Mouse (Mus musculus) liver, embryonic 11.5 days (tissue): ENCODE data around the gene Nckap1l. TPM values are rescaled to one million over a fixed set of nuclear protein-coding genes. Genes with fewer than 3 reads are reported as not detected.

Source experiments
- ATAC-seq: fragments of 200-750 bp; cut with Nextera tagmentation; replicated peaks from 2 replicates; pipeline ENCODE4 v1.8.0; 2017; ENCODE audit warnings: moderate number of reproducible peaks, mild to moderate bottlenecking, moderate TSS enrichment, moderate library complexity; ENCODE audit not compliant: low FRiP score
- DNase-seq: peaks from one replicate; pipeline ENCODE4 v3.0.0-alpha.2; 2017; ENCODE audit warnings: low spot score
- H3K27ac ChIP-seq: fragments of 300-500 bp; sonication (generic); 2 replicates; pipeline ENCODE4 v1.5.1; 2014; ENCODE audit warnings: mild to moderate bottlenecking, low read depth, low read length, control low read depth
- H3K27me3 ChIP-seq: fragments of 300-500 bp; sonication (generic); replicated peaks from 2 replicates; pipeline ENCODE4 v1.6.1; 2014; ENCODE audit warnings: low read length, mixed read lengths; ENCODE audit not compliant: control insufficient read depth, insufficient read depth
- H3K36me3 ChIP-seq: fragments of 300-500 bp; sonication (generic); 2 replicates; pipeline ENCODE4 v1.6.1; 2014; ENCODE audit warnings: mild to moderate bottlenecking, low read length, moderate library complexity, mixed read lengths; ENCODE audit not compliant: control insufficient read depth, insufficient read depth
- H3K4me1 ChIP-seq: fragments of 300-500 bp; sonication (generic); replicated peaks from 2 replicates; pipeline ENCODE4 v1.6.1; 2014; ENCODE audit warnings: low read length, mixed read lengths; ENCODE audit not compliant: control insufficient read depth, insufficient read depth
- H3K4me2 ChIP-seq: fragments of 300-500 bp; sonication (generic); 2 replicates; pipeline ENCODE4 v1.6.1; 2014; ENCODE audit warnings: mild to moderate bottlenecking, control low read depth, moderate library complexity
- H3K4me3 ChIP-seq: fragments of 300-500 bp; sonication (generic); 2 replicates; pipeline ENCODE4 v1.5.1; 2014; ENCODE audit warnings: low read depth, low read length, control low read depth
- H3K9ac ChIP-seq: fragments of 300-500 bp; sonication (generic); 2 replicates; pipeline ENCODE4 v1.6.1; 2014; ENCODE audit warnings: low read depth, low read length, control low read depth
- H3K9me3 ChIP-seq: fragments of 300-500 bp; sonication (generic); 2 replicates; pipeline ENCODE4 v1.6.1; 2016; ENCODE audit warnings: low read length, inconsistent platforms, mixed read lengths; ENCODE audit not compliant: control insufficient read depth
- WGBS: fragments of 180-500 bp; shearing (Covaris S2); extraction: QIAGEN DNeasy Blood & Tissue Kit; methylation state at CpG from one replicate; pipeline ENCODE4 v1.1.7; 2014; 5-methylcytosine and 5-hydroxymethylcytosine counted together
- polyA plus RNA-seq: library from polyadenylated mRNA; unstranded; fragments of >200 nt; fragmentation: Nextera tagmentation; extraction: Ambion mirVana; gene quantifications from 2 replicates; pipeline ENCODE4 v1.2.1, GENCODE M21; 2014

The Nckap1l gene
- polyA plus RNA-seq, 1 experiment from 2014 or later: 11.2 TPM

DNA sequence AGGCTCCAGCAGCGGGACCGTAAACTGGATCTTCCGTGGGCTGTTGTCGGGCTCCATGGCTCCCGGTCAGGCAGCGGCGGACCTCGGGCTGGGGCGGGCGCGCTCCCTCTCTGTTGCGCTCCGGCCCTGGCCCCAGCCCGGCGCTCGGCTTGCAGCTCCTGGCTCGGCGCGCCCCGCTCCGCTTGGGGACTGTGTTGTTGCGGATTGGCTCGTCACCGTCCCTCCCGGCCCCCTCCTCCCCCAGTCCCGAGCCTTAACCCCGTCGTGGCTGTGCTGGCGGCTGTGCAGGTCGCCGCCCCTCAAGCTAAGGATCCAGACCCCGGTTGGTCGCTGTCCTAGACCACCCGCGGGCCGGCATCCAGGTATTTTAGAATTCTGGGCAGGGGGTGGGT lies 84.2 kb downstream of the Nckap1l start, which contains the start of gene Ppp1r1a:
Ppp1r1a (minus strand) TSS at position 182 of the 392 bp plus-strand sequence.
- H3K9me3 ChIP-seq: no peaks in the 10 kb centered on the region
- WGBS: under 1% methylated on average over 36 of the region's 36 CpGs
- no peaks in the 10 kb centered on the region for H3K36me3 ChIP-seq
- 0 out of 2 replicates have a peak within 1 kb of the TSS, but pooled peaks have one; percentile 9 for H3K9ac ChIP-seq
- peak within 1 kb of the TSS; percentile 56 for H3K4me3 ChIP-seq
- ATAC-seq (peak; percentile 61; the same call in 1 of the 2 replicates), DNase-seq (peak; percentile 62)
- peak within 1 kb of the TSS; percentile 76 for H3K4me2 ChIP-seq
- peaks cover 44% of the 10 kb centered on the region for H3K27me3 ChIP-seq
- no peaks in the 10 kb centered on the region; the same call in 1 of the 2 replicates for H3K4me1 ChIP-seq
- no peak within 1 kb of the TSS for H3K27ac ChIP-seq

DNA sequence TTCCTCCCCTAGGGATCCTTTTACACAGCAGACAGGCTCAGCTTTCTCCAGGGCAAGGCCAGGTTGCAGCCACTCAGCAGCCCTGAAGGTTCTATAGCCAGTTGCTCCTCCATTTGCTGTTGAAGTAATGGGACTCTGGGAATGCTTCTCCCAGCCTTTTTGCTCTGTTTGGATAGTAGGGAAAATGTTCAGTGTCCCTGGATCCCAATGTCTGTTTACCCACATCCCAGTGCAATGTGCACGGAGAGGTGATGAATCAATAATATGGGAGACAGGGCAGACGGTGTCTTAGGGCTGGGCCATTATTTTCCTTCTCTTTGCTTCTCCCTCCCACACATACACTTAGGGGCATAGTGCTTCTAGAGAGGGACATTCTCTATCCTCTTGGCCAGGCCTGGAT lies 85.7 kb downstream of the Nckap1l start:
- DNase-seq: no peak
- H3K4me1 ChIP-seq: no peaks in the 10 kb centered on the region; the same call in 1 of the 2 replicates
- no peak for ATAC-seq

DNA sequence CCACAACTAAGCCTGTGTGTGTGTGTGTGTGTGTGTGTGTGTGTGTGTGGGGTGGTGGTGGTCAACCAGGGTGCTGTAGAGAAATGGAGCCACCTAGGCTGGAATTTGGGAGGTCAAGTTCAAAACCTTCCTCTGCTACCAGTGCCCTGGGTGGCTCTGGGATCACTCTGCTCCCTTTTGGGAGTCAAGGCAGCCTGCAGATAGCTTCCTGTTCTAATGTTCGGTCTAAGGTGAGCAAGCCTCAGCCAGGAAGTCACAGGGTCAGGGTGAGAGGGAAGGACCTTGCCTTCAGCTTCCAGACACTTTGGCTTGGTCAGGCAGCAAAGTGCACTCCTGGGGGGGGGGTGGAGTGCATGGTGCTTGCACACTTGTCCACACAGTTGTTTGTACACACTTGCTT lies 87.1 kb downstream of the Nckap1l start:
- no peaks in the 10 kb centered on the region for H3K36me3 ChIP-seq
- DNase-seq: no peak
- H3K4me3 ChIP-seq: no peak overlapping the region
- H3K9me3 ChIP-seq: no peaks in the 10 kb centered on the region
- no peak overlapping the region for H3K4me2 ChIP-seq
- H3K27me3 ChIP-seq: peaks cover 40% of the 10 kb centered on the region
- no peak overlapping the region for H3K9ac ChIP-seq
- H3K4me1 ChIP-seq: no peaks in the 10 kb centered on the region; the same call in 1 of the 2 replicates
- ATAC-seq: no peak
- WGBS: 56% methylated on average over 1 of the region's 1 CpGs
- H3K27ac ChIP-seq: no peak overlapping the region

More for the DNA sequence above, 85.7 kb downstream of the Nckap1l start:
- no peak overlapping the region for H3K9ac ChIP-seq
- no peaks in the 10 kb centered on the region for H3K9me3 ChIP-seq
- H3K36me3 ChIP-seq: no peaks in the 10 kb centered on the region
- 54% methylated on average over 2 of the region's 2 CpGs for WGBS
- H3K4me2 ChIP-seq: no peak overlapping the region
- H3K27me3 ChIP-seq: peaks cover 44% of the 10 kb centered on the region
- H3K27ac ChIP-seq: no peak overlapping the region
- no peak overlapping the region for H3K4me3 ChIP-seq

DNA sequence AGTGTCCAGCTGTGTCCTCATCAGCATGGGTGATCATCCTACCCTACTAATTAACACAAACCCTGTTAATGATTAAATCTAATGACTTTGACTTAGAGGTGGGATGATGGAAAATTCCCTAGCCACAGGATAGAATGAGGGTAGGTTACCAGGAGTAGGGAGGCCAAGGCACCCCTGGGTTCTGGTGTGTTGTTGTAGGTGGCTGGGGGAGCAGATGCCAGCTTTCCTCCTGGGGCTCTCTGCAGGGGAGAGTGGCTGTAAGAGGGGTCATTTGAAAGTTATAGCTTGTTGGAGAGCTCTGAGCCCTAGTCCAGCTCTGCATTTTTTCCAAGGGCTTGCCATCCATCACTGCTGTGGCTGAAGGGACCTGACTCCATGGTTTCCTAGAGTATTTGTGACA lies 88.9 kb downstream of the Nckap1l start:
- H3K36me3 ChIP-seq: no peaks in the 10 kb centered on the region
- no peaks in the 10 kb centered on the region for H3K9me3 ChIP-seq
- no peak overlapping the region for H3K4me3 ChIP-seq
- DNase-seq (no peak), ATAC-seq (no peak)
- peaks cover 26% of the 10 kb centered on the region for H3K27me3 ChIP-seq
- no peak overlapping the region for H3K9ac ChIP-seq
- H3K27ac ChIP-seq: no peak overlapping the region
- no peaks in the 10 kb centered on the region for H3K4me1 ChIP-seq
- H3K4me2 ChIP-seq: no peak overlapping the region

DNA sequence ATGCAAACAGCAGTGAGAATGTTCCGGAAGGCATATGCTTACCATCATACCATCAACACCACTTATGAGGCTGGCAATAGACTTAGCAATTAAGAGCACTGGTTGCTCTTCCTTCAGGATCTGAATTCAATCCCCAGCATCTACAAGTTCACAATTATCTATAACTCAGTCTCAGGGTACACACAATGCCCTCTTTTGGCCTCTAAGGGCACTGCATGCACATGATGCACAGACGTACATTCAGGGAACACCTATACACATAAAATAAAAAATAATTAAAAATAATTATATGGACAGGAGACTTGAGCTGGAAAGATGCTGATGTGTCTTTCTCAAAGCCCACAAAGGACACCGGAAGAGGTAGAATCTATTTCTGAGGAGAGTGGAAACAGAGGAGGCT lies 94.4 kb downstream of the Nckap1l start:
- DNase-seq (no peak), ATAC-seq (no peak)
- no peak overlapping the region for H3K9ac ChIP-seq
- no peaks in the 10 kb centered on the region for H3K9me3 ChIP-seq
- no peak overlapping the region for H3K4me2 ChIP-seq
- H3K27ac ChIP-seq: no peak overlapping the region
- H3K4me1 ChIP-seq: no peaks in the 10 kb centered on the region
- 76% methylated on average over 3 of the region's 3 CpGs for WGBS
- no peaks in the 10 kb centered on the region; the same call in 1 of the 2 replicates for H3K27me3 ChIP-seq
- H3K36me3 ChIP-seq: no peaks in the 10 kb centered on the region
- no peak overlapping the region for H3K4me3 ChIP-seq

Other genes starting within 250 kb of the Nckap1l start
- gene Cbx5, start 214.0 kb upstream of the Nckap1l start, polyA plus RNA-seq: 116 and 126 TPM in 2 replicates
- 917 and 938 TPM in 2 replicates for gene Hnrnpa1, start 213.4 kb upstream of the Nckap1l start, polyA plus RNA-seq
- 94.1 and 108 TPM in 2 replicates for gene Nfe2, start 195.4 kb upstream of the Nckap1l start, polyA plus RNA-seq
- gene Copz1, start 181.1 kb upstream of the Nckap1l start, polyA plus RNA-seq: 298 and 328 TPM in 2 replicates
- gene Gpr84, start 143.2 kb upstream of the Nckap1l start, polyA plus RNA-seq: 0.49 and 0.78 TPM in 2 replicates
- gene Zfp385a, start 113.7 kb upstream of the Nckap1l start, polyA plus RNA-seq: 23.2 and 24.8 TPM in 2 replicates
- 35.4 and 35.7 TPM in 2 replicates for gene Itga5, start 87.0 kb upstream of the Nckap1l start, polyA plus RNA-seq
- 0.31 TPM in 1 of 2 replicates, not detected in the other for gene Gtsf1, start 23.3 kb upstream of the Nckap1l start, polyA plus RNA-seq
- not detected in 2 replicates for gene Gtsf2, start 5.3 kb upstream of the Nckap1l start, polyA plus RNA-seq
- 0.87 and 1.1 TPM in 2 replicates for gene Pde1b, start 49.2 kb downstream of the Nckap1l start, polyA plus RNA-seq
- 2.1 and 2.6 TPM in 2 replicates for gene Ppp1r1a, start 84.2 kb downstream of the Nckap1l start, polyA plus RNA-seq
- not detected in 2 replicates for gene Glycam1, start 111.3 kb downstream of the Nckap1l start, polyA plus RNA-seq